Mouse (Mus musculus) lung, postnatal 0 days (tissue): ENCODE measurements at regions not wholly inside any gene's neighbourhood (a gene's known extent, or its start where the extent isn't known, plus 50 kb on each side); places are given as distances from the start of the nearest gene placed in this dataset.
"Not testable (repeated sequence)": the region's sequence is repeated elsewhere in the genome, so short reads cannot be mapped to it uniquely, and the experiment has no call there.

Experiments used
- CTCF ChIP-seq: IDR thresholded peaks from 2 replicates; pipeline ENCODE4 v1.5.1; 2016; ENCODE audit warnings: antibody characterized with exemption, mild to moderate bottlenecking
- EP300 ChIP-seq: IDR thresholded peaks from 2 replicates; pipeline ENCODE4 v1.6.1; 2016; ENCODE audit warnings: antibody characterized with exemption, mild to moderate bottlenecking, control low read depth

- TF ChIP-seq CTCF, EP300: not testable (repeated sequence)
Observed at GRCm38 (mm10) chr11:20393807-20394206, 61.3 kb upstream of the Slc1a4 start.
